Mouse (Mus musculus) ES-E14 (cell line): ENCODE data around the gene Gh.
A peak's percentile ranks its signal among the peaks of the same experiment; 100 is the strongest.

ENCODE experiments used
- CHD2 ChIP-seq: IDR thresholded peaks from 2 replicates; pipeline ENCODE4 v1.6.1; 2014; ENCODE audit warnings: mild to moderate bottlenecking, low read depth, low read length, inconsistent platforms
- HCFC1 ChIP-seq: IDR thresholded peaks from 2 replicates; pipeline ENCODE4 v1.6.1; 2012; ENCODE audit warnings: low read length, inconsistent platforms, borderline replicate concordance; ENCODE audit not compliant: insufficient read depth
- MAFK ChIP-seq: IDR thresholded peaks from 2 replicates; pipeline ENCODE4 v1.6.1; 2014; ENCODE audit warnings: mild to moderate bottlenecking, low read depth, low read length, inconsistent platforms; ENCODE audit not compliant: insufficient read depth
- ZNF384 ChIP-seq: IDR thresholded peaks from 2 replicates; pipeline ENCODE4 v1.6.1; 2012; ENCODE audit warnings: low read depth, low read length, inconsistent platforms

- TF ChIP-seq ZNF384 (no peak), MAFK (peak; percentile 65), CHD2 (no peak), HCFC1 (no peak)
Measured at GRCm38 (mm10) chr11:106306065-106306385, 4.4 kb upstream of the Gh start.
